Mouse (Mus musculus): ENCODE results near the gene Vmn2r59.
"Not testable (repeated sequence)": the region's sequence is repeated elsewhere in the genome, so short reads cannot be mapped to it uniquely, and the experiment has no call there.

The Vmn2r59 gene

GRCm38 (mm10) chr7:42058923-42059322 is at the start of gene Vmn2r59:
Gene Vmn2r59 (minus strand): TSS chr7:42059023.
- no peak for DNase-seq (ENCODE audit: low read depth, low spot score)

GRCm38 (mm10) chr7:42107470-42107869 is 48.6 kb upstream of the Vmn2r59 start, which contains the start of gene Vmn2r60:
Gene Vmn2r60 (plus strand): TSS chr7:42107770.
- no peak for DNase-seq (ENCODE audit: low read depth, low spot score)

GRCm38 (mm10) chr7:42107061-42107460 is 48.2 kb upstream of the Vmn2r59 start:
- not testable (repeated sequence) for DNase-seq (ENCODE audit: low read depth, low spot score)
